Mouse (Mus musculus): ENCODE data around the gene Pla2r1.

GRCm38 (mm10) chr2:60550521-60550920 lies 2.6 kb downstream of the Pla2r1 start:
- TF ChIP-seq CTCF (IDR thresholded peaks at IDR 0.05; ENCODE audit: low read depth) (no peak), EP300 (optimal IDR thresholded peaks at IDR 0.05) (no peak)

All from stomach, postnatal 0 days (tissue).